Mouse (Mus musculus) limb, embryonic 11.5 days (tissue): ENCODE measurements at regions not wholly inside any gene's neighbourhood (a gene's known extent, or its start where the extent isn't known, plus 50 kb on each side); places are given as distances from the start of the nearest gene placed in this dataset.

Experiments used
- ATAC-seq: fragments of 200-750 bp; cut with Nextera tagmentation; 2 replicates; pipeline ENCODE4 v1.8.0; 2017; ENCODE audit warnings: low read depth; ENCODE audit not compliant: insufficient number of reproducible peaks, low FRiP score, low TSS enrichment
- DNase-seq: peaks from one replicate; pipeline ENCODE4 v3.0.0-alpha.2; 2015; ENCODE audit warnings: low spot score
- H3K27ac ChIP-seq: fragments of 300-500 bp; sonication (generic); replicated peaks from 2 replicates; pipeline ENCODE4 v1.5.1; 2014; ENCODE audit warnings: low read depth, mild to moderate bottlenecking, low read length
- H3K27me3 ChIP-seq: fragments of 300-500 bp; sonication (generic); 2 replicates; pipeline ENCODE4 v1.6.1; 2014; ENCODE audit warnings: mild to moderate bottlenecking, low read length, mixed read lengths; ENCODE audit not compliant: control insufficient read depth, insufficient read depth
- H3K36me3 ChIP-seq: fragments of 300-500 bp; sonication (generic); 2 replicates; pipeline ENCODE4 v1.6.1; 2014; ENCODE audit warnings: mild to moderate bottlenecking, low read length, moderate library complexity, mixed read lengths; ENCODE audit not compliant: control insufficient read depth, insufficient read depth
- H3K4me1 ChIP-seq: fragments of 300-500 bp; sonication (generic); 2 replicates; pipeline ENCODE4 v1.6.1; 2014; ENCODE audit warnings: low read length, mixed read lengths; ENCODE audit not compliant: control insufficient read depth, insufficient read depth
- H3K4me2 ChIP-seq: fragments of 300-500 bp; sonication (generic); 2 replicates; pipeline ENCODE4 v1.6.1; 2014; ENCODE audit warnings: low read depth, mild to moderate bottlenecking, moderate library complexity; ENCODE audit not compliant: severe bottlenecking
- H3K4me3 ChIP-seq: fragments of 300-500 bp; sonication (generic); 2 replicates; pipeline ENCODE4 v1.5.1; 2014; ENCODE audit warnings: low read depth, low read length
- H3K9ac ChIP-seq: fragments of 300-500 bp; sonication (generic); 2 replicates; pipeline ENCODE4 v1.6.1; 2014; ENCODE audit warnings: mild to moderate bottlenecking, low read length
- H3K9me3 ChIP-seq: fragments of 300-500 bp; sonication (generic); 2 replicates; pipeline ENCODE4 v1.6.1; 2016; ENCODE audit warnings: low read length; ENCODE audit not compliant: control insufficient read depth
- WGBS: fragments of 180-500 bp; shearing (Covaris S2); extraction: QIAGEN DNeasy Blood & Tissue Kit; methylation state at CpG from one replicate; pipeline ENCODE4 v1.1.7; 2014; 5-methylcytosine and 5-hydroxymethylcytosine counted together

DNA sequence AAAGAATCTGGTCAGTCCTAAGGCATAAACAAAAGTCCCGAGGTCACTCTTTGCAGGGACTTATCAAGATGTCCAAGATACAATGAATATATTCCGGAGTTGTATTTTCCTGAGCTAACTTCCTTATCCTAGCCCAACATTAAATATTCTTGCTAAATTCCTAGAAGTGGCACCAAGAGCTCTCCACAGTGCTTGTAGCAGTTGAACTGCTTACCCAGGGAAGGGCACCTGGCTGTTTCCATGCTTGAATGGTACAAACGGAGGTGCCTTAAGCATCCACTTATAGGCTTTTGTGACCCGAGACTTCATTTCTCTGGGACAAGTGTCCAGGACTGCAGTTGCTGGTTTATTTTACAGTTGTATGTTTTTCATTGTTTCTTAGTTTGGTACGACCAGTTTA is 115.1 kb upstream of the Slc25a36 start:
- Histone ChIP-seq H3K4me2 (no peak overlapping the region), H3K4me3 (no peak overlapping the region), H3K9ac (no peak overlapping the region), H3K27me3 (no peaks in the 10 kb centered on the region), H3K4me1 (no peaks in the 10 kb centered on the region), H3K9me3 (no peaks in the 10 kb centered on the region), H3K36me3 (no peaks in the 10 kb centered on the region), H3K27ac (no peak overlapping the region)
- DNase-seq (no peak), ATAC-seq (no peak)
- WGBS: 90% methylated on average over 5 of the region's 5 CpGs

DNA sequence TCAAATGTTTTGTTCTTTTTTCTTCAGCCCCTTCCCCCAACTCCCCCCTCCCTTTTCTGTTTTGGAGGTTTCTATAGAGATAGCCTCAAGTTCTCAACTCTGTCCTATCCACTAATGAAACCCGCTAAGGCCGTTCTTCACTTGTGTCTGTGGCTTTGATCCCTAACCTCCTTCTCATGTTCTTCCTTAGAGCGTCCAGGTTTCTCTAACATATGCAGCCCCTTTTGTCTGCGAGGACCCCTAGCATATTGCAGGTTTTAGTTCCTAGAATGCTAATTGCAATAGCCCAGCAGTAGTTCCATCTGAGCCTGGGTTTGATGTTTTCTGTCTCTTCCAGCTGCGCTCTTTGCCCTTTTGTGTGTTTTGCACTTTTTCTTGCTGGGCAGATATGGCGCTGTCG is 113.6 kb upstream of the Slc25a36 start:
- no peak for DNase-seq
- Histone ChIP-seq H3K27me3 (no peaks in the 10 kb centered on the region), H3K36me3 (no peaks in the 10 kb centered on the region), H3K4me2 (no peak overlapping the region), H3K9ac (no peak overlapping the region), H3K4me3 (no peak overlapping the region), H3K4me1 (no peaks in the 10 kb centered on the region), H3K9me3 (no peaks in the 10 kb centered on the region), H3K27ac (no peak overlapping the region)
- no peak for ATAC-seq
- WGBS: 41% methylated on average over 7 of the region's 7 CpGs

DNA sequence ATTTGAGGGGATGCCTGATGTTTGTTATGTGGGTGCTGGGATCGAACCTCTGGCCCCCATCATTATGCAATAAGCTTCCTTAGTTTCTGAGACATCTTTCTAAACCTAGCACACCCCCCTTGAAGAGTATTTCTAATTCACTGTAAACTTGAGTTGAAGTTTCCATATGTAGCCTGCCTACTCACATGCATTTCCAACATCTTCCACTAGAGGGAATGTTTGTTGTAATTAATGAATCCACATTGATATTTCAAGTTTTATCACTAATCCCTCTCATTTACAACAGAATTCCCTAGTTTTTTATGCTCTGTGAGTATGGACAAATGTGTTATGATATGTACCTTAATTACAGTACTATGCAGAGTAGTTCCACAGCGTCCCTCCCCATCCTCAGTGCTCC is 103.8 kb upstream of the Slc25a36 start:
- Histone ChIP-seq H3K27me3 (no peaks in the 10 kb centered on the region), H3K27ac (no peak overlapping the region), H3K4me2 (no peak overlapping the region), H3K4me3 (no peak overlapping the region), H3K36me3 (no peaks in the 10 kb centered on the region), H3K4me1 (no peaks in the 10 kb centered on the region), H3K9me3 (no peaks in the 10 kb centered on the region), H3K9ac (no peak overlapping the region)
- DNase-seq (no peak), ATAC-seq (no peak)
- WGBS: 27% methylated on average over 2 of the region's 2 CpGs

DNA sequence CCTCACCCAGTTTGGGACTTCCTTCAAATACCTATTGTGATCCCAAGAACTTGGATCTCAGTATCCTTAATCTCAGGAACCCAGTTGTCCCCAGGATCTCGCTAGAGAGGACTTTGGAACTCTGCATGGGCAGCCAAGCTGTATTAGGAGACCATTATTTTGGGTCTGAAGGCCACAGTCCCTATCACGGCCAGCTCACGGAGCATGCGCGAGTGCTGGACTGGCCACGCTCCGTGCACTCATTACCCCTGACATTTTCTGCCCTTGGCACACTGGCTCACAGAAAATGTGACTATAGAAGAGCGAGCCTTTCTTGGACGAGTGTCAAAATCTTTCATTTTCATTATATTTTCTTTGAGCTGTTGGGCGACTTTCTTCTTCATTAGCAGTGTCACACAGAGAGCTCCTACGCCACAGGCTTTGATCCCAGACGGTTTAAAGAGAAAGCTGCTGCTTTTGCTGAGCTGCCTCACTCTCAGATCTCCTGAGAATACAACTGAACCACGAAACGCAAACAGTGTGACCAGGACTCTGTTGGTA is 79.4 kb upstream of the Slc25a36 start:
- no peak overlapping the region for H3K9ac ChIP-seq
- H3K4me2 ChIP-seq: no peak overlapping the region
- ATAC-seq (no peak), DNase-seq (no peak)
- 87% methylated on average over 14 of the region's 14 CpGs for WGBS
- no peak overlapping the region for H3K4me3 ChIP-seq
- H3K9me3 ChIP-seq: no peaks in the 10 kb centered on the region
- no peak overlapping the region for H3K27ac ChIP-seq
- H3K27me3 ChIP-seq: no peaks in the 10 kb centered on the region
- H3K36me3 ChIP-seq: no peaks in the 10 kb centered on the region
- no peaks in the 10 kb centered on the region for H3K4me1 ChIP-seq

DNA sequence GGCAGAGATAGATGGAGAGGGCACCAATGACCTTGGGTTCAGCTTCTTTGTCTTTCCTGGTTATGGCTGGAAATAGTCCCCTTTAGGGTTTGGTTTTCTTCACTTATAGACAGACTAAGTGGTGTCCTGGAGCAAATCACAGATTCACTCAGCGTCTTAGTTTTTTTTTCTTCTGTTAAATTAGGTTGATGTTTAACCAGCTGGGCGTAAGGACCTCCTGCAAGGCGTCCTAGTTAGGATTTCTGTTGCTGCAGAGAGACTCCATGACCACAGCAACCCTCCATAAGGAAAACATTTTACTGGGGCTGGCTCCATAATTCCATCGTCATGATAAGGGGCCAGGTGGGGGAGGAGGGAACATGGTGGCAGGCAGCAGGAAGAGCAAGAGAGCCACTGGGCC is 78.7 kb upstream of the Slc25a36 start:
- Histone ChIP-seq H3K27me3 (no peaks in the 10 kb centered on the region), H3K4me2 (no peak overlapping the region), H3K4me1 (no peaks in the 10 kb centered on the region), H3K9ac (no peak overlapping the region), H3K36me3 (no peaks in the 10 kb centered on the region), H3K27ac (no peak overlapping the region), H3K4me3 (no peak overlapping the region), H3K9me3 (no peaks in the 10 kb centered on the region)
- WGBS: 82% methylated on average over 4 of the region's 4 CpGs
- DNase-seq (no peak), ATAC-seq (no peak)

DNA sequence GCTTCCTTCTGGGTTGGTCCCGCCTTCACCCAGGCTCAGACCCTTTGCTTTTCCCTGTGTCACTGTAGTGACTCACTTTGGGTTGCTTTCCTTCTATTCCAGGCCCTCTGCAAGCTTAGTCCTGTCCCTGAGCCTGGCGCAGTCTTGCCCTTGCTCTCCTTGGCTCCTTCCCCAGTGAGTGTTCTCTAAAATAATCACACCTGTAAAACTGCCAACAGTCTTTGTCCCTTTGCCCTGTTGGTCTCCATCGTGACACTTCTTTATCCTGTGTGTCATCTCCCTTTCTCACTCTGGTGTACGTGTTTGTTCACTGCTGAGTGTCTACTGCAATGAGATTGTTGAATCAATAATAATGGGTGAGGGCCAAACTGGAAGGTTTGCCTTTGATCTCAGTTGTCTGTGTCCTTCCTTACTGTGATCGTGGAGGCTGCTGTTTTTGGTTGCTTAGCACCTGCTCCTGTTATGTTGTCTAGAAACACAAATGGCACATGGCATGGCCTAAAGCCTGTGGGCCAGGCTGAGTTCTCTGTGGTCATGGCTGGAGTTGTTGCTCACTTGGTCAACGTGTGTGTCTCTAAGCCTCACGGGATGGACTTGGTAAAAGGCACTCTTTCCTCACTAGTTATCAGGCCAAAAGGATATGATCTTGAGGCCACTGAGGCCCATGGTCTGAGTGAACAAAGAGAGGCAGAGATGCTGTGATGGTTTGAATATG is 77.8 kb upstream of the Slc25a36 start:
- Histone ChIP-seq H3K27me3 (no peaks in the 10 kb centered on the region), H3K4me2 (no peak overlapping the region), H3K9me3 (no peaks in the 10 kb centered on the region), H3K9ac (no peak overlapping the region), H3K27ac (no peak overlapping the region), H3K36me3 (no peaks in the 10 kb centered on the region), H3K4me1 (no peaks in the 10 kb centered on the region), H3K4me3 (no peak overlapping the region)
- 81% methylated on average over 7 of the region's 7 CpGs for WGBS
- ATAC-seq (no peak), DNase-seq (no peak)

DNA sequence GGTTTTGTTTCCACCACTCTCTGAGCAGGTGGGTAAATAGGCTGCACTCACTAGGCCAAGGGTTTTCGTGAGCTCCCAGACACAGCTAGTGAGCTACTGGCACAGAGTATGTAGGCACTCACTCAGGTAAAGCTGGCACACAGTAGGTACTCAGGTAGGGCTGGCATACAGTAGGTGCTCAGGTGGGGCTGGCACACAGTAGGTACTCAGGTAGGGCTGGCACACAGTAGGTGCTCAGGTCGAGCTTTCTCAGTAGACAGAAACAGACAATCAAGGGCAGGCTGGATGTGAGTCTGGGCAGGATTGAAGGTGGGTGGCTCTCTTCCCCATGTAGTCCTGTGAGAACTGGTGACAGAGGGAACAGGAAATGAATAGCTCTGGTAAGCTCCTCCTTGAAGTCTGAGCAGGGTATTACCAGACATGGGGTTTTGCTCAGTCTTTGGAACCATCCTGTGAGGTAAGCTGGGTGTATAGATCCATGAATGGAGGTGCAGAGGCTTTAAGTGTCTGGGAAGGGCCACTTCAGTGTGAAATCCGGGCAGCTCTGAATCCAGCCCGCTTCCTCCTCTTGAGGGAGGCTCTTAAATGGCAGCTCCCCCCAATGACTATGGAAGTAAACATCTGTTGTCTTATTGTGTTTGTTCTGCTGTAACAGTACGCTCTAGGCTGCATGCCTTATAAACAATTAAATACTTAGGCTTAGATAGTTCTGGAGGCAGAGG is 62.4 kb upstream of the Slc25a36 start:
- WGBS: 74% methylated on average over 5 of the region's 5 CpGs
- ATAC-seq: peak; percentile 21; the same call in 1 of the 2 replicates
- no peak overlapping the region for H3K4me3 ChIP-seq

DNA sequence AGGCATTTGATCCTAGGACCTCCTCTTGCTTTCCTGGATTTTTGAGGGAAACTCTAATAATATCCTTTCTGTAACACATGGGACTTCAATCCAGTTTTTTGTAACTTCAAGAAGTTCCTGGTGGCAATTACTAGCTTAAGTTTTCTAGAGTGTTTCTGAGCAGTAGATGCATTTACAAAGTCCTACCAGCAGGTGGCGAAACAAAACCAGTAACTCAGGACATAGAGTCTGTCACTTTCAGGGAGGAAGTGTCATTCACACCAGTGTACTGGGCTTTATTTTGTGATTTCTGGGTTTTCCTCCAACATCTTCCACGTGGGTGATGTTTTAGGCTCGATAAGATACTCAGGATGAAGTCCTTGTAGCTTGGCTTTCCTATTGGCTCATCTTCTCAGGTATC is 61.1 kb upstream of the Slc25a36 start:
- no peaks in the 10 kb centered on the region for H3K9me3 ChIP-seq
- no peaks in the 10 kb centered on the region for H3K4me1 ChIP-seq
- DNase-seq: peak; percentile 53
- H3K4me2 ChIP-seq: no peak overlapping the region
- H3K4me3 ChIP-seq: no peak overlapping the region
- no peaks in the 10 kb centered on the region for H3K36me3 ChIP-seq
- no peak overlapping the region for H3K9ac ChIP-seq
- H3K27ac ChIP-seq: no peak overlapping the region
- 13% methylated on average over 3 of the region's 3 CpGs for WGBS
- no peaks in the 10 kb centered on the region for H3K27me3 ChIP-seq
- ATAC-seq: no peak

More for the DNA sequence above, 62.4 kb upstream of the Slc25a36 start:
- no peaks in the 10 kb centered on the region for H3K27me3 ChIP-seq
- H3K4me1 ChIP-seq: no peaks in the 10 kb centered on the region
- no peaks in the 10 kb centered on the region for H3K9me3 ChIP-seq
- H3K36me3 ChIP-seq: no peaks in the 10 kb centered on the region
- no peak overlapping the region for H3K27ac ChIP-seq
- H3K4me2 ChIP-seq: no peak overlapping the region
- no peak for DNase-seq
- H3K9ac ChIP-seq: no peak overlapping the region
